Mouse (Mus musculus) liver, postnatal 0 days (tissue): ENCODE data around the gene Icos. TPM values are rescaled to one million over a fixed set of nuclear protein-coding genes. Genes with fewer than 3 reads are reported as not detected.

Source experiments
- ATAC-seq: fragments of 200-750 bp; cut with Nextera tagmentation; 2 replicates; pipeline ENCODE4 v1.8.0; 2017; ENCODE audit warnings: mild to moderate bottlenecking, moderate library complexity
- DNase-seq: peaks from one replicate; pipeline ENCODE4 v3.0.0-alpha.2; 2016
- H3K27ac ChIP-seq: fragments of 300-500 bp; sonication (generic); 2 replicates; pipeline ENCODE4 v1.5.1; 2014; ENCODE audit warnings: antibody characterized with exemption, moderate library complexity, mild to moderate bottlenecking, low read depth
- H3K27me3 ChIP-seq: fragments of 300-500 bp; sonication (generic); 2 replicates; pipeline ENCODE4 v1.6.1; 2014; ENCODE audit warnings: low read length, control low read depth, mixed read lengths; ENCODE audit not compliant: insufficient read depth
- H3K36me3 ChIP-seq: fragments of 300-500 bp; sonication (generic); replicated peaks from 2 replicates; pipeline ENCODE4 v1.6.1; 2014; ENCODE audit warnings: mild to moderate bottlenecking, control low read depth, low read length, moderate library complexity, mixed read lengths; ENCODE audit not compliant: insufficient read depth
- H3K4me1 ChIP-seq: fragments of 300-500 bp; sonication (generic); 2 replicates; pipeline ENCODE4 v1.6.1; 2014; ENCODE audit warnings: antibody characterized with exemption, mild to moderate bottlenecking, control low read depth; ENCODE audit not compliant: insufficient read depth
- H3K4me2 ChIP-seq: fragments of 300-500 bp; sonication (generic); 2 replicates; pipeline ENCODE4 v1.6.1; 2014; ENCODE audit warnings: low read depth, mild to moderate bottlenecking, low read length, moderate library complexity, mixed read lengths
- H3K4me3 ChIP-seq: fragments of 300-500 bp; sonication (generic); 2 replicates; pipeline ENCODE4 v1.5.1; 2014; ENCODE audit warnings: low read depth, low read length
- H3K9ac ChIP-seq: fragments of 300-500 bp; sonication (generic); replicated peaks from 2 replicates; pipeline ENCODE4 v1.6.1; 2014; ENCODE audit warnings: mild to moderate bottlenecking, moderate library complexity
- H3K9me3 ChIP-seq: fragments of 300-500 bp; sonication (generic); 2 replicates; pipeline ENCODE4 v1.6.1; 2016; ENCODE audit warnings: mild to moderate bottlenecking, control low read depth, low read length, mixed read lengths
- CTCF ChIP-seq: sonication (generic); IDR thresholded peaks from 2 replicates; pipeline ENCODE4 v1.5.1; 2016; ENCODE audit warnings: antibody characterized with exemption, low read depth
- EP300 ChIP-seq: IDR thresholded peaks from 2 replicates; pipeline ENCODE4 v1.6.1; 2016; ENCODE audit warnings: antibody characterized with exemption, low read depth, mild to moderate bottlenecking
- WGBS: fragments of 180-500 bp; shearing (Covaris S2); extraction: QIAGEN DNeasy Blood & Tissue Kit; methylation state at CpG from one replicate; pipeline ENCODE4 v1.1.7; 2014; ENCODE audit not compliant: insufficient replicate concordance; 5-methylcytosine and 5-hydroxymethylcytosine counted together
- polyA plus RNA-seq: library from polyadenylated mRNA; unstranded; fragments of >200 nt; fragmentation: Nextera tagmentation; extraction: Ambion mirVana; gene quantifications from 2 replicates; pipeline ENCODE4 v1.2.1, GENCODE M21; 2015

The Icos gene
- polyA plus RNA-seq, 1 experiment from 2014 or later: 1.4 TPM

GRCm38 (mm10) chr1:61016578-61017118, 38.9 kb downstream of the Icos start:
- Histone ChIP-seq H3K4me3 (no peak overlapping the region), H3K36me3 (no peaks in the 10 kb centered on the region), H3K4me2 (no peak overlapping the region), H3K9me3 (no peaks in the 10 kb centered on the region), H3K27ac (no peak overlapping the region), H3K27me3 (no peaks in the 10 kb centered on the region), H3K4me1 (no peaks in the 10 kb centered on the region), H3K9ac (no peak overlapping the region)
- WGBS: 58% methylated on average over 1 of the region's 1 CpGs
- TF ChIP-seq CTCF (no peak), EP300 (no peak)
- ATAC-seq (no peak), DNase-seq (no peak)

- ATAC-seq (no peak), DNase-seq (no peak)
- H3K9me3 ChIP-seq: no peaks in the 10 kb centered on the region
- no peak overlapping the region for H3K4me3 ChIP-seq
- no peak overlapping the region for H3K4me2 ChIP-seq
- TF ChIP-seq EP300 (no peak), CTCF (no peak)
- no peaks in the 10 kb centered on the region for H3K36me3 ChIP-seq
- H3K27ac ChIP-seq: no peak overlapping the region
- no peaks in the 10 kb centered on the region for H3K27me3 ChIP-seq
- WGBS: 73% methylated on average over 5 of the region's 5 CpGs
- no peak overlapping the region for H3K9ac ChIP-seq
- no peaks in the 10 kb centered on the region for H3K4me1 ChIP-seq
Observed at GRCm38 (mm10) chr1:61026712-61027111, 49.0 kb downstream of the Icos start.

GRCm38 (mm10) chr1:61027519-61027918, 49.8 kb downstream of the Icos start:
- Histone ChIP-seq H3K4me1 (no peaks in the 10 kb centered on the region), H3K4me3 (no peak overlapping the region), H3K36me3 (no peaks in the 10 kb centered on the region), H3K9ac (no peak overlapping the region), H3K27me3 (no peaks in the 10 kb centered on the region), H3K9me3 (no peaks in the 10 kb centered on the region), H3K27ac (no peak overlapping the region), H3K4me2 (no peak overlapping the region)
- TF ChIP-seq EP300 (no peak), CTCF (no peak)
- DNase-seq (no peak), ATAC-seq (no peak)
- 77% methylated on average over 3 of the region's 3 CpGs for WGBS

- H3K9me3 ChIP-seq: no peaks in the 10 kb centered on the region
- ATAC-seq (no peak), DNase-seq (no peak)
- no peaks in the 10 kb centered on the region for H3K27me3 ChIP-seq
- H3K4me1 ChIP-seq: no peaks in the 10 kb centered on the region
- no peak overlapping the region for H3K9ac ChIP-seq
- H3K36me3 ChIP-seq: no peaks in the 10 kb centered on the region
- H3K27ac ChIP-seq: no peak overlapping the region
- TF ChIP-seq EP300 (no peak), CTCF (no peak)
- H3K4me3 ChIP-seq: no peak overlapping the region
- H3K4me2 ChIP-seq: no peak overlapping the region
- WGBS: 44% methylated on average over 1 of the region's 1 CpGs
Observed at GRCm38 (mm10) chr1:61029919-61030318, 52.2 kb downstream of the Icos start.

GRCm38 (mm10) chr1:61030532-61030931, 52.8 kb downstream of the Icos start:
- Histone ChIP-seq H3K9ac (no peak overlapping the region), H3K4me3 (no peak overlapping the region), H3K4me1 (no peaks in the 10 kb centered on the region), H3K36me3 (no peaks in the 10 kb centered on the region), H3K27ac (no peak overlapping the region), H3K27me3 (no peaks in the 10 kb centered on the region), H3K9me3 (no peaks in the 10 kb centered on the region), H3K4me2 (no peak overlapping the region)
- DNase-seq: no peak
- no peak for TF ChIP-seq EP300
- no peak for TF ChIP-seq CTCF
- ATAC-seq: no peak

- WGBS: 79% methylated on average over 1 of the region's 1 CpGs
- ATAC-seq (no peak), DNase-seq (no peak)
- no peak overlapping the region for H3K9ac ChIP-seq
- no peaks in the 10 kb centered on the region for H3K9me3 ChIP-seq
- H3K4me3 ChIP-seq: no peak overlapping the region
- no peaks in the 10 kb centered on the region for H3K27me3 ChIP-seq
- H3K4me2 ChIP-seq: no peak overlapping the region
- no peak overlapping the region for H3K27ac ChIP-seq
- H3K4me1 ChIP-seq: no peaks in the 10 kb centered on the region
- no peaks in the 10 kb centered on the region for H3K36me3 ChIP-seq
- TF ChIP-seq EP300 (no peak), CTCF (no peak)
Observed at GRCm38 (mm10) chr1:61035270-61035669, 57.5 kb downstream of the Icos start.

- Histone ChIP-seq H3K4me2 (no peak overlapping the region), H3K27me3 (no peaks in the 10 kb centered on the region), H3K27ac (no peak overlapping the region), H3K4me3 (no peak overlapping the region), H3K9ac (no peak overlapping the region), H3K9me3 (no peaks in the 10 kb centered on the region), H3K36me3 (no peaks in the 10 kb centered on the region), H3K4me1 (no peaks in the 10 kb centered on the region)
- WGBS: 67% methylated on average over 4 of the region's 4 CpGs
- TF ChIP-seq CTCF: no peak
- no peak for TF ChIP-seq EP300
- ATAC-seq (no peak), DNase-seq (no peak)
Observed at GRCm38 (mm10) chr1:61038223-61038622, 60.5 kb downstream of the Icos start.
